Mouse (Mus musculus): Measurements from ENCODE around the gene Lrrc71.

The Lrrc71 gene

GRCm38 (mm10) chr3:87763683-87764289, 15.4 kb upstream of the Lrrc71 start:
- DNase-seq (ENCODE audit: low read depth) = peak; percentile 58

GRCm38 (mm10) chr3:87763202-87763601, 14.8 kb upstream of the Lrrc71 start:
- no peak for DNase-seq (ENCODE audit: low read depth)

- no peak for DNase-seq (ENCODE audit: low read depth)
Measured at GRCm38 (mm10) chr3:87761408-87762375, 13.3 kb upstream of the Lrrc71 start.

- peak; percentile 25 for DNase-seq (ENCODE audit: low read depth)
Measured at GRCm38 (mm10) chr3:87758641-87759040, 10.2 kb upstream of the Lrrc71 start.

GRCm38 (mm10) chr3:87756488-87756887, 8.1 kb upstream of the Lrrc71 start:
- no peak for DNase-seq (ENCODE audit: low read depth)

GRCm38 (mm10) chr3:87755964-87756363, 7.5 kb upstream of the Lrrc71 start:
- no peak for DNase-seq (ENCODE audit: low read depth)

GRCm38 (mm10) chr3:87753829-87754228, 5.4 kb upstream of the Lrrc71 start:
- no peak for DNase-seq (ENCODE audit: low read depth)

- DNase-seq (ENCODE audit: low read depth) = no peak
Measured at GRCm38 (mm10) chr3:87752567-87752966, 4.1 kb upstream of the Lrrc71 start.

GRCm38 (mm10) chr3:87749977-87750376, 1.6 kb upstream of the Lrrc71 start:
- DNase-seq (ENCODE audit: low read depth) = no peak

- DNase-seq (ENCODE audit: low read depth) = peak; percentile 81
Measured at GRCm38 (mm10) chr3:87749036-87749435, 611 bp upstream of the Lrrc71 start.

- DNase-seq (ENCODE audit: low read depth) = no peak
Measured at GRCm38 (mm10) chr3:87745036-87745659, 3.3 kb downstream of the Lrrc71 start.

GRCm38 (mm10) chr3:87743927-87744326, 4.5 kb downstream of the Lrrc71 start:
- DNase-seq (ENCODE audit: low read depth) = peak; percentile 89

GRCm38 (mm10) chr3:87742735-87743134, 5.7 kb downstream of the Lrrc71 start:
- peak; percentile 83 for DNase-seq (ENCODE audit: low read depth)

GRCm38 (mm10) chr3:87742013-87742412, 6.4 kb downstream of the Lrrc71 start:
- no peak for DNase-seq (ENCODE audit: low read depth)

GRCm38 (mm10) chr3:87738906-87739305, 9.5 kb downstream of the Lrrc71 start:
- no peak for DNase-seq (ENCODE audit: low read depth)

GRCm38 (mm10) chr3:87735335-87735734, 13.1 kb downstream of the Lrrc71 start:
- no peak for DNase-seq (ENCODE audit: low read depth)

- no peak for DNase-seq (ENCODE audit: low read depth)
Measured at GRCm38 (mm10) chr3:87733984-87734761, 14.3 kb downstream of the Lrrc71 start.

GRCm38 (mm10) chr3:87733098-87733497, 15.3 kb downstream of the Lrrc71 start:
- no peak for DNase-seq (ENCODE audit: low read depth)

GRCm38 (mm10) chr3:87728696-87729095, 19.7 kb downstream of the Lrrc71 start:
- no peak for DNase-seq (ENCODE audit: low read depth)

GRCm38 (mm10) chr3:87726191-87726590, 22.2 kb downstream of the Lrrc71 start:
- no peak for DNase-seq (ENCODE audit: low read depth)

GRCm38 (mm10) chr3:87725396-87726160, 22.8 kb downstream of the Lrrc71 start:
- DNase-seq (ENCODE audit: low read depth) = no peak

Data from 416B (cell line).